Mouse (Mus musculus) heart, adult 2 months (tissue): Measurements from ENCODE around the gene Tfdp2.

Source experiments
- CTCF ChIP-seq: fragments of 200-600 bp; IDR thresholded peaks from 2 replicates; pipeline ENCODE4 v1.8.1; 2022; ENCODE audit warnings: antibody characterized with exemption, mild to moderate bottlenecking, moderate library complexity
- EP300 ChIP-seq: fragments of 200-500 bp; IDR thresholded peaks from 2 replicates; pipeline ENCODE4 v1.6.1; 2011; ENCODE audit warnings: low read depth, low read length, control low read depth; ENCODE audit not compliant: insufficient read depth
- POLR2A ChIP-seq: fragments of 200-500 bp; IDR thresholded peaks from 2 replicates; pipeline ENCODE4 v1.6.1; 2011; ENCODE audit warnings: mild to moderate bottlenecking, low read depth, low read length, control low read depth; ENCODE audit not compliant: insufficient read depth

DNA sequence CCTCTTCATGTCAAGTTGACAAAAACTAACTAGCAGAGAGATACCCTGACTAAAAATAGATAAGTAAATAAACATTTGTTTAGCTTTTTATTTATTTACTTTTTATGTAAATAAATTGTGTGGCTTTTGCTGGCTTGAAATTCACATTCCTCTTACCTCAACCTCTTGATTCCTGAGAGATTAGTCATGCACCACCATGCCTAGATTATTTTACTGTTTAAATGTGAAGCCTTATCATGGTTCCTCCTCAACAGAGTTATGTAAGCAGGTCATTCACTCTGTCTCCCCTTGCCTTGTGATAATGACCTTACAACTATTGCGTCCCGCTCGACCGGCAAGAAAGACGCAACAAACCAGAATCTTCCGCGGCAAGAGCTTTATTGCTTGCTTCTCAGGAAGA is 32.6 kb upstream of the Tfdp2 start:
- no peak for TF ChIP-seq POLR2A
- TF ChIP-seq CTCF: no peak
- TF ChIP-seq EP300: no peak
